Mouse (Mus musculus): Measurements from ENCODE around the gene Dip2c.
A peak's percentile ranks its signal among the peaks of the same experiment; 100 is the strongest.

Dip2c gene

GRCm38 (mm10) chr13:9683280-9683679, 407.0 kb downstream of the Dip2c start:
- DNase-seq = no peak

GRCm38 (mm10) chr13:9684153-9684923, 408.0 kb downstream of the Dip2c start:
- DNase-seq = no peak

GRCm38 (mm10) chr13:9686261-9686660, 409.9 kb downstream of the Dip2c start:
- no peak for DNase-seq

GRCm38 (mm10) chr13:9686765-9687164, 410.4 kb downstream of the Dip2c start:
- DNase-seq = no peak

- no peak for DNase-seq
Observed at GRCm38 (mm10) chr13:9689366-9689765, 413.0 kb downstream of the Dip2c start.

- no peak for DNase-seq
Observed at GRCm38 (mm10) chr13:9692876-9693275, 416.5 kb downstream of the Dip2c start.

GRCm38 (mm10) chr13:9694651-9695050, 418.3 kb downstream of the Dip2c start:
- DNase-seq = no peak

GRCm38 (mm10) chr13:9695403-9695802, 419.1 kb downstream of the Dip2c start:
- DNase-seq = no peak

- DNase-seq = peak; percentile 40
Observed at GRCm38 (mm10) chr13:9695809-9696208, 419.5 kb downstream of the Dip2c start.

GRCm38 (mm10) chr13:9697340-9697739, 421.0 kb downstream of the Dip2c start:
- DNase-seq = no peak

- DNase-seq = no peak
Observed at GRCm38 (mm10) chr13:9702615-9703235, 426.4 kb downstream of the Dip2c start.

- DNase-seq = no peak
Observed at GRCm38 (mm10) chr13:9706720-9707119, 430.4 kb downstream of the Dip2c start.

- DNase-seq = no peak
Observed at GRCm38 (mm10) chr13:9708433-9709240, 432.3 kb downstream of the Dip2c start.

- no peak for DNase-seq
Observed at GRCm38 (mm10) chr13:9712409-9712808, 436.1 kb downstream of the Dip2c start.

- no peak for DNase-seq
Observed at GRCm38 (mm10) chr13:9712971-9713370, 436.6 kb downstream of the Dip2c start.

- DNase-seq = no peak
Observed at GRCm38 (mm10) chr13:9713462-9714134, 437.3 kb downstream of the Dip2c start.

GRCm38 (mm10) chr13:9715224-9715623, 438.9 kb downstream of the Dip2c start:
- no peak for DNase-seq
